Mouse (Mus musculus) cerebellum, adult 2 months (tissue): ENCODE measurements around the gene Hspbp1.

Experiments
- CTCF ChIP-seq: fragments of 200-500 bp; IDR thresholded peaks from 2 replicates; pipeline ENCODE4 v1.5.1; 2011; ENCODE audit warnings: low read depth, mild to moderate bottlenecking, control low read depth, low read length, moderate library complexity, borderline replicate concordance; ENCODE audit not compliant: insufficient read depth
- POLR2A ChIP-seq: fragments of 200-500 bp; IDR thresholded peaks from 2 replicates; pipeline ENCODE4 v1.6.1; 2011; ENCODE audit warnings: low read length, control low read depth, borderline replicate concordance; ENCODE audit not compliant: insufficient read depth

GRCm38 (mm10) chr7:4723508-4723907 is 38.6 kb upstream of the Hspbp1 start:
- TF ChIP-seq POLR2A (no peak), CTCF (no peak)
